Comparison of ENCODE assay signal across 34 mouse cellular contexts in genomic region chr5:70990891-70991290, GRCm38 (mm10).
"Had no signal": no experiment of that assay in that cellular context is flagged by ENCODE, and none has a peak within 500 bp of the region (broad histone marks: within the 10 kb centered on the region; RNA-seq: fewer than 3 reads in every experiment).

No protein-coding gene starts in this region.

- H3K9me3 ChIP-seq: heart, embryonic 10.5 days; heart, embryonic 12.5 days; heart, embryonic 13.5 days; heart, embryonic 15.5 days; hindbrain, embryonic 12.5 days; hindbrain, embryonic 13.5 days; hindbrain, embryonic 15.5 days; intestine, embryonic 15.5 days; kidney, embryonic 15.5 days had no signal

- ATAC-seq: hindbrain, embryonic 16.5 days; inflammation-experienced regulatory T-cells, adult 6 months; intestine, embryonic 15.5 days; intestine, embryonic 16.5 days; intestine, postnatal 0 days had no signal

- H3K4me2 ChIP-seq: heart, embryonic 11.5 days; heart, embryonic 12.5 days; heart, embryonic 13.5 days; heart, embryonic 15.5 days; hindbrain, embryonic 12.5 days; hindbrain, embryonic 13.5 days; hindbrain, embryonic 14.5 days; hindbrain, embryonic 15.5 days; intestine, embryonic 15.5 days; kidney, embryonic 15.5 days had no signal

- H3K9ac ChIP-seq: heart, embryonic 12.5 days; heart, embryonic 13.5 days; heart, embryonic 15.5 days; hindbrain, embryonic 12.5 days; hindbrain, embryonic 13.5 days; hindbrain, embryonic 14.5 days; hindbrain, embryonic 15.5 days; intestine, embryonic 15.5 days; kidney, embryonic 15.5 days had no signal

- DNase-seq: heart, postnatal 10 days; heart, postnatal 14 days; heart, postnatal 36 days; heart, postnatal 4 days; kidney, adult 11 months; kidney, adult 18-20 months; kidney, adult 2 months; kidney, adult 8-10 months; kidney, adult 9 months; kidney, postnatal 10 days; kidney, postnatal 14 days; kidney, postnatal 25 days; kidney, postnatal 36 days; kidney, postnatal 4 days; layer of hippocampus, adult 9-11 months; layer of hippocampus, postnatal 36 days had no signal

- H3K36me3 ChIP-seq: heart, embryonic 10.5 days; heart, embryonic 12.5 days; heart, embryonic 13.5 days; heart, embryonic 15.5 days; hindbrain, embryonic 12.5 days; hindbrain, embryonic 13.5 days; hindbrain, embryonic 15.5 days; intestine, embryonic 15.5 days; kidney, embryonic 15.5 days had no signal

- H3K4me1 ChIP-seq: heart, embryonic 10.5 days; heart, embryonic 12.5 days; heart, embryonic 13.5 days; heart, embryonic 15.5 days; hindbrain, embryonic 12.5 days; hindbrain, embryonic 13.5 days; hindbrain, embryonic 15.5 days; intestine, embryonic 15.5 days; kidney, embryonic 15.5 days had no signal

- H3K27me3 ChIP-seq: heart, embryonic 12.5 days; heart, embryonic 13.5 days; heart, embryonic 15.5 days; hindbrain, embryonic 12.5 days; hindbrain, embryonic 13.5 days; hindbrain, embryonic 15.5 days; intestine, embryonic 15.5 days; kidney, embryonic 15.5 days had no signal

- H3K27ac ChIP-seq: heart, embryonic 10.5 days; heart, embryonic 13.5 days; heart, embryonic 15.5 days; hindbrain, embryonic 12.5 days; hindbrain, embryonic 13.5 days; hindbrain, embryonic 14.5 days; hindbrain, embryonic 15.5 days; intestine, embryonic 15.5 days; kidney, embryonic 15.5 days; kidney, postnatal 0 days; layer of hippocampus, adult 2 months; left cerebral cortex, adult 2 months had no signal

- H3K4me3 ChIP-seq: heart, embryonic 10.5 days; heart, embryonic 12.5 days; heart, embryonic 13.5 days; heart, embryonic 15.5 days; hindbrain, embryonic 12.5 days; hindbrain, embryonic 13.5 days; hindbrain, embryonic 15.5 days; intestine, embryonic 15.5 days; kidney, embryonic 15.5 days; layer of hippocampus, adult 2 months; left cerebral cortex, adult 2 months had no signal
